Mouse (Mus musculus): Measurements from ENCODE around the gene Rabggtb.
"Not testable (repeated sequence)": the region's sequence is repeated elsewhere in the genome, so short reads cannot be mapped to it uniquely, and the experiment has no call there.

Gene Rabggtb

DNA sequence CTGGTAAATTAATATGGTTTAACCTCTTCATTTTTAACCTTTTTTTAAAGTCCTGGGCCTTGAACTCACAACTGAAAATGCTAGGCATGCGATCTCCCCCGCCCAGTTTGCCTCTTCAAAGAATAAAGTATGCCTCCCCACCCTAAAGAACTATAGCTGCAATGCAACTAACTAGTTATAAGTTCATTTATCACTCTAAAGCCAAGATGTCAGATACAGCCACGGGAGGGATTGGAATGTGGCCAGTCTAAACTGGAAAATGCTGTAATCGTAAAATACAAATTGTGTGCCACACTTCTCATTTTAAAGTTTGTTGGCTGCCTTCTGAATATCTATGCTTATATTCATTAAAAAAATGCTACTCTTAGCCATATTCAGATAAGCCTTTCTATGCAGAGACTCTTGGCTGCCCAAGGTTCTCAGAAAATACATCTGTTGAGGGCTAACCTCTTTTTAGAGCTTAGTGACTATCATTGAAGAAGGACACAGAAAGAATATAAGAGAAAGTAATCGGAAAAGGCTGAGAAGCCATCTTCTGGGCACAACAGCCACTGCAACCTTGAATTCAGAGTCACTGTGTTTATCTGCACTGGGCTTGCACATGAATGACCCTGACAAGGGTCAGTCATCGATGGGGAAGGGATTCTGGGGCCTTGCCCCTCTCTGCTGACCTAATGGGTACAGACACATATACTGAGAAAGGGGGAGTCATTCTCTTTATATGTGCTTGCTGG, 868 bp upstream of the Rabggtb start:
- DNase-seq: no peak

DNA sequence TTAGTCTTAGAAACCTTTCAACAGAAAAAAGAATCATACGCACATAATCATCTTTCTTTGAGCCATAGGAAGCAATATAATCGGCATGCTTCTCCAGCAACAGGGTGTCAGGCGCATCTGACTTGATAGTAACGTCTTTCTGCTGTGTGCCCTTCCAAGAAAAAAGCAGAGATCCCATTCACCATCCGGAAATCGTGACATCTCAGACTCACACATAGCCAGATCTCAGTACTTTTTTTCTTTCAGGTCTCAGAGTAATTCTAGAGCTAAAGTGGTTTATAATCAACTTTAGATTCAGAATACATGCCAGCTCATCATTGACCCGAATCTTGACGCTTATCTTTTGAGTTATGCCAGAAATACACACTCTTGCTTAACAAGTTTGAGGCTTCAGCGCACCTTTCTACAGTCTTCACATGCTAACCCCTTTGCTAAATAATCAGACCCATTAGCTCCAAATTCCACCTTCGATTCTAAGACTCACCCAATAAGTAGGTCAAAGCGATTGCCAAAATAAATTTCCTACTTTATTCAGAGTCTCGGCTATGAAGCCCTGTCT, 848 bp downstream of the Rabggtb start:
- DNase-seq: no peak

DNA sequence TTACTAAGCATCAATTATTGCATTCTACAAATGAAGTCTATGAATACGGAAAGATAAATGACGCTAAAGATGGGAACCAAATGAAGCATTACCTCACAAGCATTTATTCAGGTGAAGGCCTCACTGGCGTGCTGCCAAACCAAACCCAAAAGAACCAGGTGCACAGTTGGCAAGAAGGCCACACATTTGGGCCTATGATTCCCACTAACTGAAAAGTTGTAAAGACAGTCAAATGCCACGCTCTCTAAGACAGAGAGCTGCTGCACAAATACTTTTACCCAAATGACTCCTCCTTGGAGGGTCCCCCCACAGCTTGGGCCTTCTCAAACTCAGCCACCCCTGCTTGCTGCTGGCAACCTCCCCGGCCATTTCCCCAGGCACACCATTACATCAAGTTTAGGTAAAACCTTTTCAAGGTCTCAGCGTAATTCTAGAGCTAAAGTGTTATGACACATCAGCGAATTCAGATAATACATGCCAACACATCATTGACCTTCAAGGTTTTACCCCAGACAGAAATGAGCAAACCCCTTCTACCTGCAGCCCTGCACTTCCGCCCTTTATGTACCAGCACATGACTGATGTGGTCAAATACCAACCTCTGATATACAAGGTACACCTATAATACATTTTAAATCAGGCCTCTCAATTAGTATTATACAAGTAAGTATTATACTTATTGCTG, 1.5 kb downstream of the Rabggtb start:
- no peak for DNase-seq

DNA sequence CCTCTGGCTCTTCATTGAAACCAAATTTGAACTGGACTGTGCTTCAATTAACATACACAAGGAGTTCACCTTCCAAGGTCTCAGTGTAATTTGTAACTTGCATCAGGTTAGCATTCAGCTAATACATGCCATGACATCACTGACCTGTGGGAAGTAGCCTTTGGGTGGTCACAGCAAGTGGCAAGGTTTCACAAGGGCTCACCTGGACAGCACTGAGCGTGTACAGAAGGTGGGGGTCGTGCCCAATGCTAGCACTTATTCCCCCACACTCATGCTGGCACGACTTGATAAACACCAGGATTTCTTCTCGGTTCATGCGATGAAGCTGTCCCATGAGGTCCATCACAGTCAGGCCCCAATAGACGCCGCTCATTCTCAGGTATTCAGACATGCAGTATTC, 2.3 kb downstream of the Rabggtb start:
- no peak for DNase-seq

DNA sequence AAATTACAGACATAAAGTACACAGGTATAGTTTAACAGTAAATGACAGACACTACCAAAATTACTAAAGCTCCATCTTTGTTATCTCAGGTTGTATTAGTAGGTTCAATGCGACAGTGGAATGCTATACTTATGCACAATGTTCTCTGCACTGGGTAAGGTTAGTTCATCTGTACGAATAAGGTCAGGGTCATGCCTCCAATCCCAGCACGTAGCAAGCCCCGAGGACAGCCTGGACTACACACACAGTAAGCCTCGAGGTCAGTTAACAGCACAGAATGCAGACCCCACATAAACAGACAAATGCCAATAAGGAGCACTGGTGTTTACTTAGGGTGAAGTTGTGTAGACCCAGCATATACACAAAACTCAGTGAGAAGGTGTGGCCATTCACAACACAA, 3.9 kb downstream of the Rabggtb start:
- DNase-seq: no peak

DNA sequence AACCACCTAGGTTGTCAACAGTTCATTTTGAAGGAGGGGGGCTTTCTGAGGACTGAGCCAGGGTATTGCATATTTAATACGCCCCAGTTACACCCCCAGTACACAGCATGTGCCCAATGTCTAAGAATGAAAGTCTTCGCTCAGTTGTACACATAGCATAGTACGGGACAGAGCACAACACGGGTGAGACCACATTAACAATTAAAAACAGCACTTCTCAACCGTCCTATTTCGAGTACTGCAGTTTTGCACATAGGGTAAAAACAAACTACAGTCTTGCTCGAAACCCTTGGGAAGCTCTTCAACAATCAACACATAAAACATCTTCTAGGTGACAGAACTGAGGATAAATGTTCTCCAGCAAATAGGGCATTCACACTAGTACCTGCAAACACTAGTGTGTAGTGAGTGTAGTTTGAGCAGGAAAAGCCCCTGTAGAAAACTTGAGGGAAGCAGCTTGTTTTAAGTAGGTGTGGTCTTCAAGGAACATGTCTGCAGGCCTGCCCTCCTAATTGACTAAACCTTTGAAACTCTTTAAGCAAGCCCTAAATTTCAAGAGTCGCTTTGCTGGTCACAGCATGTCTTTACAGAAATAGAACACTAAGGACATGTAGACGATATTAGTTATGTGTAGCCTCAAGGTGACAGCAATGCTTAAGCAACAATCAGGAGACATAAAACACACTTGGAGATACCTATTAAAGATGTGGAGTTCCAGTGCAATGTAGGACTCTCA, 6.5 kb downstream of the Rabggtb start, which contains the start of gene Msh4:
Msh4 (minus strand) TSS at position 3 of the 736 bp plus-strand sequence.
- no peak for DNase-seq

DNA sequence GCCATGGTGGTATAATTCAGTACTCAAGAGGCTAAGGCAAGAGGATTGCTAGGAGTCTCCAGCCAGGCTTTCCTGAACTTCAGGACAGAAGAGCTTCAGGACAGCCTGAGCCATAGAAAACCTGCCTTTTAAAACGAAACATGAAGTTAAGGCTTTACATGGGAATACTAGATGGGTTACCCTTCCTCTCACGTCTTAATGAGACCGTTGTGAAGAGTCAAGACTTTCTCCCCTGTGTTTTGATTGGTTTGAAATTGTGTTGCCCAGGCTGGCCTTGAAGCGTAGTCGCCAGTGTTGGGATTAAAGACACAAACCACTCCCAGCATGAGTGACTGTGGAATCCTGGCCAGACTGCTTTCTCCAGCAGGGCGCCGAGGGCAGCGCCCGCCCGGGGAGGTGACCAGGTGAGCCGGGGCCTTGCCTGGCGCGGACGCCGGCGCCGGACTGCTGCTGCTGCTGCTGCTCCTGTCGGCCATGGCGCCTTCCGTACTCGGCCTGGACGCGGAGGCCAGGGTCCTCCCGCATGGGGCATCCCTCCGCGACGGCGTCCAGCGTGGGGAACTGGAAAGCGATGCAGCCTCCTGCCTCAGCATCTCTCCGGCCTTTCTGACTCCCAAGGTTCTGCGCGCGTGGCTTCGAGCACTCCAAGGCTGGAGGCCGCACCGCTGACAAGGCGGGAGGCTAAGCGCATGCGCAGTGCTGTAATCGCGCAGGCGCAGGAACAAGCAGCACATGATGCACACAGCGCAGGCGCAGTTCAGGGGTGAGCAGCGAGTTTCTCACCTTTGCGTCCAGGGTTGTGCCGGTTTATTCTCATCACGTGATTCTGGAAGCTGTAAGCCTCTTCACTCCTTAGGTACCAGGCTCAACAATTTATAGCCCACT, 7.3 kb downstream of the Rabggtb start:
- DNase-seq: no peak

DNA sequence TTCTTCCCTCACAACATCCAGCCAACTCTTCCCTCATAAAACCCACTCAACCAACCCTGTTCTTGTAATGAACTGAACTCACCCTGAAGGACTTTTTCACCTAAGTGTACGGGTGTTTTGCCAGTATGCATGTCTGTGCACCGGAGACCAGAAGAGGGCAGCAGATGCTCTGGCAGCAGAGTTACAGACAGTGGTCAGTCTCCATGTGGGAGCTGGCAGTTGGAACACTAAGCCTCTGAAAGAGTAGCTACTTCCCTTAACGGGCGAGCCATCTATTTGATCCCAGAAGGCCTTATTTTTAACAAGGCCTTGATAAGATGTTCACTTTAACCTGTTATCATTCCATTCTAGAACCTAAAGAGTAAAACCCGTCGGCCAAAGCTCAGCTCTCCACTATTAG, 8.2 kb downstream of the Rabggtb start:
- peak in 1 of 2 experiments; percentile 9 for DNase-seq

DNA sequence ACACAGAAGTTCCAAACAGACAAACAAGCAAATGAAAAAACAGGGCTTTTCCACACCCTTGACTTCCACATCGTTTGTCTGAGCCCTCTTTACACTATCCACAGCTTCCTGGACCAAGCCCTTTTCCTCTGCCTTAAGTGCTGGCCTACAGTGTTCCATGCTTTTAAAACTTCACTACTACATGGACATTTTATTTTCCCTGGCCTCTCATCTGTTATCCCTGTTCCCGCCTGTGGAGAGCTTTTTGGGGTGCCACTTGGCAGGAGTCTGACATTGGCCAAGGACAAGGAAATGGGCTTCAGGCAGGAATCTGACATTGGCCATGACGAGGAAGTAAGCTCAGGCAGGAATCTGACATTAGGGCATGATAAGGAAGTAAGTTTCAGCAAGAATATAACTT, 10.2 kb downstream of the Rabggtb start:
- no peak for DNase-seq

DNA sequence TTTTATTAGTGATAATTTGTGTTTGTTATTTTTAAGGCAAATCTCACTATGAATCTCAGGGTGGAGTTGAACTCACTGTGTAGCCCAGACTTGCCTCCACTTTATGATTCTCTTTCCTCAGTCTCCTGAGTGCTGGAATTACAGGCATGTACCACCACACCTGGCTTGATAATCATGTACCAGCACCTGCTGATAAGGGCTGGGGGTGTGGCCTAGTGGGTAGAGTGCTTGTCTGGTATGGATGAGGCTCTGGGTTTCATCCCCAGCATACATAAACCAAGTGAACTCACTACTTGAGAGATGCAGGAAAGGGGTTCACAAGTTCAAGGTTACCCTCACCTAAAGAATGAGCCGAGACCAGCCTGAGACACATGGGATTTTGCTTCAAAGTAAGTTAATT, 10.9 kb downstream of the Rabggtb start:
- no peak for DNase-seq

DNA sequence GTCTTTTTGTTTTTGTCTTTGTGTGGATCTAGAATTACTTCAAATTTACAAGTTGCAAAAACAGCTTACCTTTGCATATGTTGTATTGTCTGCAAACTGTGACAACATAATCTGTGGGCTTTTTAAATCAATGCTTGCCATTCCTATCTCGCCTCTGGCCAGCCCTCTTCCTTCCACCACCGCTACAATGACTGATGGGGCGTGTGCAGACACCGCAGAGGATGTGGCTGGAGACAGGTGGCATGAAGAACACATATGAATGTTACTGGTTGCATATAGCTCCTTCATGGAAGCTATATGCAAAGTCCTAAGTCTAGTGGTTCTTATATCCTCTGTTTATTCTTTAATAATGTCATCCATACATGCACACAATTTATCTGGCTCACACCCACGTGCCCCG, 15.6 kb downstream of the Rabggtb start:
- DNase-seq: no peak

DNA sequence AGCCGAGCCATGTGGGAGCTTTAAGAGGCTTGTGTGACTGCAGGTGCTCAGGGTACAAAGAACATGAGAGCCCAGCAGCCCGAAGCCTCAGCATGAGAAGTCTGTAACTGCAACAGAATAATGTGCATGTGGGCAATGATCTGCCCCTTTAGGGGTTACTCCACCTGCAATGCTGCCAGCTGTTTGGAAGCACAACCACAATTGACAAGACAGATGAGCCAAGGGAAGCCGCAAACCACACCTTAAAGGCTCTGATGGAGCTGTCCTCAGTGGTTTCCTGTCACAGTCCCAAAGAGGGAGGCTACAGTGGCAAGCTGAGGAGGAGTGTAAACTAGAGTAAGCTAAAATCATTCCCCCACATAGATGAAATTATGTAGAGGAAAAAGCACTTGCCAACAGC, 17.4 kb downstream of the Rabggtb start:
- no peak for DNase-seq

DNA sequence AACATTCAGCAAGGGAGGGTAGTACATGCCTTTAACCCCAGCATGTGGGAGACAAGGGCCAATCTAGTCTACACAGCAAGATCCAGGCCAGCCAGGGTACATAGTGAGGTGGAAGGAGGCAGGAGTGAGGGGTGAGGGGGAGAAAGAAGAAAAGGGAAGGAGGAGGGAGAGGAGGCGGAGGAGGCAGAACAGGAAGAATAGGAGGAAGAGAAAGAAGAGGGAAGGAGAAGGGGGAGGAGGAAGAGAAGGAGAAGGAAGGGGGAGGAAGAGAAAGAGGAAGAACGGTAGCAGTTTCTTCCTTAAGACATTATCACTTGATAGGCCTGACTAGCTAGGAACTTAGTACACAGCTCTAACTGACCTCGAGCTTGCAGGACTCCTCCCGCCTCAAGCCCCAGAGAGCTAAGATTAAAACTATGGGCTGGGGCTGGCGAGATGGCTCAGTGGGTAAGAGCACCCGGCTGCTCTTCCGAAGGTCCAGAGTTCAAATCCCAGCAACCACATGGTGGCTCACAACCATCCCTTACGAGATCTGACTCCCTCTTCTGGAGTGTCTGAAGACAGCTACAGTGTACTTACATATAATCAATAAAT, 23.5 kb downstream of the Rabggtb start:
- no peak for DNase-seq

DNA sequence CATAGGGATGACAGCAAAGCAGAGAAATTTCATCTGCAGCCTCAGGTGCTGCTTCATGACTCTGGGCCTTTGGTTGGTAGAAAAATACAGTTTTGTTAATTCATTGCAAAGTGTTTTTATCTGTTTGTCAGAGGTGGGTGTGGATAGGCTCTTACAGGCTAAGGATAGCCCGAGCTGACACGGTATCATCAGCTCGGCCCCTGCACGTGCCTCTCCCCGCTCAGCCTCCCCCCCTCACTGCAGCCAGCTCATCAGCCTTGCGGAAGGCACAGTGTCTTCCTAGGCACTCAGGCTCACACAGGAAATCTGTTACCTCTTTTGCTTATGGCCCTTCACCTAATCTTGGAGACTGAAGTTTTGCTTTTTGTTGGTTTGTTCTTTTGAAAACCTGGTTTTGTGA, 24.7 kb downstream of the Rabggtb start:
- no peak for DNase-seq

DNA sequence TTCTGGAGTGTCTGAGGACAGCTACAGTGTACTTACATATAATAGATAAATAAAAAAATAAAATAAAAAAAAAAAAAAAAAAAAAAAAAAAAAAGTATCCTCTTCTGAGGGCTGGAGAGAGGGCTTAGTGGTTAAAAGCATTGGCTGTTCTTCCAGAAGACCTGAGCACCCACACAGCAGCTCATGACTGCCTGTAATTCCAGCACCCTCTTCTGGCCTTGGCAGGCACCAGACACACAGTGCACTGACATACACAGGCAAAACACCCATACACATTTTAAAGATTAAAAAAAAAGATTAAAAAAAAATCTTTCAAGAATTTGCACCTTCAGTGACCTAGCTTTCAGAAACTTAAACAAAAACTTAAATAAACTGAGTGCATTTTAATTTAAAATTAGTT, 26.5 kb downstream of the Rabggtb start:
- no peak for DNase-seq

DNA sequence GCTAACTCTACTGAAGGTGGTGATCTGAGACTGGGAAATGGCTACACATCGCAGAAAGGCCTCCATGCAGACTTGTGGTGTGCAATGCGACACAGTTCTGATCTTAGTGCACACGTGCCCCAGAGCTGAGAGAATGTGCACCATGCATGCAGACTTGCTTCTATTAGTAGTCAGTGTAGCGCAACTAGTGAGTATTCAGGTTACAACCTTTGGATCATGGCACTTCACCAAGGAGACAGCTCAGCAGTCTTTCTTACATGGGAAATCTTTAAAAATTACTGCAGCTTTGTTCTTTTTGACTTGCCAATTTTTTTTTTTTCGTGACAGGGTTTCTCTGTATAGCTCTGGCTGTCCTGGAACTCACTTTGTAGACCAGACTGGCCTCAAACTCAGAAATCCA, 41.4 kb downstream of the Rabggtb start:
- DNase-seq: no peak

DNA sequence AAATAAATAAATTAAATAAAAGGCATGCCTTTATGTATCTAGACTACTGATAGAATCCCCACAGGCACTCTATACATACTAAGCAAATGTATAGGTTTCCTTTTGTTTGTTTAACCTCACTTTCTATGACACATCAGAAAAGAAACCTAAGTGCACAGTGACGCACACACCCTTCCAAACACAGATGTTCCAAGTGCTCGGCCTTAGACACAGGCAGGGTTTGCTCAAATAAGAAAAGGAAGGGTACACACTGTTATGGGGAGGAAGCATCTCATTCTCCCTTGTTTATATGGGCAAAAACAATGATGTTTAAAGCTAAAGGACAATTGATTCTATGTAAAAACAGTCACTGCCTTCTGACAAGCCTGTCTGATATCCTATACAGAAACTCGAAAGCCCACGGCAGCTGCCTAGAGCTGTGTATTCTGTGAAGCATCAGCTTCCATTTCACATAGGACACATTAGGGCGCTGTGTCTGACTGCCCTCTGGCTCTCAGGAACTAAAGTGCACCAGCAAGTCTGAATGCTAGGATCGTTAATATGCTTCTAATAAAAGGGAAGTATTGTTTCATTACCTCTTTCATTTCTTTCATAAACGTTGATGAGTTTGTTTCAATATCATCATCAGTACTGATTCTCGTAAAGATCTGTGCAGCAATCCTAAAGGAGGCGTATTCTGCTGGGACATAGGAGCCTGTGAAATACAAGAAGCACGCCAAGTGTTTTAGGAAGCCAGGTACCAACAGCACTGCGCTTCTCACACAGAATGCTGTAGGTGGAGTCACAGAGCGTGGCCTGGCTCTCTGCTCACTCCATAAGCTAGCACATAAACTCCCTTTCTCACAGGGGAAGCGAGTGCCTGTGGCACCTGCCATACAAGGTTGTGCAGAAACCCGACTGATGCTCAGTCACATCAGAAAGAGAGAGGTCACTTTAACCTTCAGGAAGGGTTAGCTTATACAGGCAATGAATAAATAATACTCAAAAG, 45.4 kb downstream of the Rabggtb start:
- no peak for DNase-seq

DNA sequence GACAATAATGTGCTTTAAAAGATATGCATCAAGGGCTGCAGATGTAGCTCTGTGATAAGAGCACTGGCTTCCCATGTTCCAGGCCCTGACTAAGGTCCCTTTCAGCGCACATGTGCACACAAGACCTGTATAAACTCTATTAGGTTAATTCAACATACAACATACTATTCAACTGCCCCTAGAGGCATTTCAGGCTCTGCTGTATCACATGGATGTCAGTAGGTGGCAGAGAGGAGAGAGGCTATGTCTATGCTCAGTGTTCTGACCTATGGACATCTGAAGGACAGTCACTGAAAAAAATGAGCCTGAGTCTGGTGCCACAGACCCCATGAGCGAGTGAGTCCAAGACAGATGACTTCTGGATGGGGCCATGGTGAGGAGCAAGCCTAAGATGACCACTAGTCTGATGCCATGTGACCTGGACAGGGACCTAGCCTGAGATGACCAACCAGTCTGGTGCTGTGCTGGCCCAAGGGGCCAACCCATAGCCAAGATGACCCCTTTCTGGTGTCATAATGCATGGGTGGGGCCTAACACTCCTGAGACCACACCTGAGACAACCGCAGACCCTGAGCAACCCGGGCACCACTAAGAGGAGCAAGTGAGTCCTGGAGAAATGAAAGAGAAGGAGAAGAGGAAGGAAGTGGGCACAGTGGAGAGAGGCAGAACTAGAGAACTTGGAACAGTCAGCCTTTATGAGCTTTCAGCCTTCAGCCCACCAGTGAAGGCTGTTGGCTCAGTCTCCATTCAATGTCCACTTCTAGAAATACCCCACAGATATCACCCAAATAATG, 48.0 kb downstream of the Rabggtb start:
- no peak for DNase-seq

DNA sequence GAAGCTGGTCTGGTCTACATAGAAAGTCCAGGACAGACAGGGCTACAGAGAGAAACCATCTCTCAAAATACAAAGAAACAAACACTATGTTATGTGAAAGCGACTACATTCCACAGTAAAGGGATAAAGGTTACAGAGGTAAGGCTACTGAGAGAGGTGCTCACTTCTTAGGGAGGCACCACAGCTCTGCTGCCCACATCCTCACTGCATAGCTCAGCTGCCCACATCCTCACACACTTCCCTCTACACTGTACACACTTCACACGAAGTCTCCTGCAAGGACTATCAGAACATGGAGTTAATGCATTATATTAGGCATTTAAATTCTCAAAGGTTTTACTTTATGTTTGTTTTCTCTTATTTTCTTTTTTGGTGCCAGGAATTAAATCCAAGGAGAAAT, 49.0 kb downstream of the Rabggtb start:
- no peak for DNase-seq

DNA sequence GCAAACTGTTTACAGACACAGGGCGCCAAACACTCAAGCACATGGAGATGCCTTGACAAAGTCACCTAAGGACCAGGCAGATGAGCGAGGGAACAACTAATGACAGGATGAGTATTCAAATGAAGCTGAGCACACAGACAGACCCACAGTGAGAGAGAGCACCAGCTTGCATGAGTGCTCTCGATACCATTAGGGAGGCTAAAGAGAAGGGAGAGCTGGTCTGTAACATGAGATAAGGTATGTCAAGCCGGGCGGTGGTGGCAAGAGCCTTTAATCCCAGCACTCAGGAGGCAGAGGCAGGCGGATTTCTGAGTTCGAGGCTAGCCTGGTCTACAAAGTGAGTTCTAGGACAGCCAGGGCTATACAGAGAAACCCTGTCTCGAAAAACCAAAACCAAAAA, 52.4 kb downstream of the Rabggtb start:
- DNase-seq: not testable (repeated sequence)

All from B cell, adult 2 months (primary cell).